Mouse (Mus musculus) MEL (cell line): ENCODE measurements around the gene Rnf10.

Experiments used
- CHD1 ChIP-seq: IDR thresholded peaks from 2 replicates; pipeline ENCODE4 v1.6.1; 2012; ENCODE audit warnings: low read depth, mild to moderate bottlenecking, inconsistent platforms, low read length, improper control_type of control experiment
- EP300 ChIP-seq, 2 experiments: IDR thresholded peaks; 2 replicates each; pipeline ENCODE4 v1.6.1; 2011; ENCODE audit warnings: improper control_type of control experiment in 2 of 2, low read length in 2 of 2, low read depth in 1 of 2, mild to moderate bottlenecking in 1 of 2
- HCFC1 ChIP-seq: IDR thresholded peaks from 2 replicates; pipeline ENCODE4 v1.6.1; 2012; ENCODE audit warnings: low read depth, mild to moderate bottlenecking, inconsistent platforms, low read length, improper control_type of control experiment, moderate library complexity
- MAX ChIP-seq: IDR thresholded peaks from 2 replicates; pipeline ENCODE4 v1.6.1; 2011; ENCODE audit warnings: low read length, improper control_type of control experiment
- POLR2A ChIP-seq, 2 experiments: IDR thresholded peaks; 2 replicates each; pipeline ENCODE4 v1.6.1; 2011 to 2012; ENCODE audit warnings: low read length in 2 of 2, mild to moderate bottlenecking in 2 of 2, control low read depth in 1 of 2, improper control_type of control experiment in 1 of 2, low read depth in 1 of 2, moderate library complexity in 1 of 2; ENCODE audit not compliant: control insufficient read depth in 1 of 2, insufficient read depth in 1 of 2, poor library complexity in 1 of 2

DNA sequence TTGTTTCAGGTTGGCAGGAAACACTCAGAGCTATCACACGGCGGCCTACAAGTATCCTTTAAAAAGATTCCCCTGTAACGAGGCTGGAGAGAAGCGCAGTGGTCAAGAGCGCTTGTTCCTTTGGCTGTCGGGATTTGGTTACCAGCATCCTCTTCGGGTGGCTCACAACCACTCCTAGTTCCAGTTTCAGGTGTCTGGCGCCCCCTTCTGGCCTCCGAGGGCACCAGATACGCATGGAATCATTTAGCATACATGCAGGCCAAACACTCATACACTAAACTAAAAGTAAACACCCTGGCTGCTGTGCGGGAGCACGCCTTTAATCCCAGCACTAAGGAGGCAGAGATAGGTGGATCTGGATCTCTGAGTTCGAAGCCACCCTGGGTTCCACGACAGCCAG is 3.3 kb upstream of the Rnf10 start:
- TF ChIP-seq CHD1 (no peak), POLR2A (IDR thresholded peaks at IDR 0.05; ENCODE audit: control insufficient read depth in 1 of 2, insufficient read depth in 1 of 2, low read depth in 1 of 2, low read length in 2 of 2, poor library complexity in 1 of 2) (no peak), EP300 (IDR thresholded peaks at IDR 0.05; ENCODE audit: low read depth in 1 of 2, low read length in 2 of 2) (no peak), HCFC1 (no peak), MAX (no peak)
